11 mouse cellular contexts compared by ENCODE assay signal in the genomic region with DNA sequence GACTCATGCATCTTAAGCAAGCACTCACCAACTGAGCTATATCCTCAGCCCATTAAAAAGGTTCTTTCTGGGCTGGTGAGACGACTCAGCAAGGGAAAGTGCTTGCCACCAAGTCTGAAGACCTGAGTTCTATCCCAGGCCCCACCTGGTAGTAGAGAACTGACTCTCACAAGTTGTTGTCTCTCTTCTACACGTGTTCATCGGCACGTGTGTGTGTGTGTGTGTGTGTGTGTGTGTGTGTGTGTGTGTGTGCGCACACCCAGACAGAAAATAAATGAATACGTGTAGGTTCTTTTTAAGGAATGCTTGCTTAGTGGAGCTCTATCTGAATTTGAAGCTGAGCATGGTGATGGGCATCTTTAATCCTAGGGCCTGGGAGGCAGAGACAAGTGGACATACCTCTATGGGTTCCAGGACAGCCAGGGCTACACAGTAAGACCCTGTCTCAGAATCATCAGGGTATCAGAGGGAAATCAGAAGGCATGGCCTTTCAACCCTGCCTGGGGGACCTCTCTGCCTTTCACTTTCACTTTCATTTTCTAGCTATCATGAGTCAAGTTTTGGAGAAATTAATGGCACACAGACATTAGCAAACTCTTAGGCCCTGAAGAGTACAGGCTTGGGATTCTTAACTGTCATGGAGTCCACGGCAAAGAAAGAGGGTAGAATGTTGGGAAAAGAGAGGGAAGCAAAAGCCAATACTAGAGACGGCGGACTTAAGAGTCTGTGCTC. TPM values are rescaled to one million over a fixed set of nuclear protein-coding genes. Genes with fewer than 3 reads are reported as not detected.
A peak's percentile ranks its signal among the peaks of the same experiment; 100 is the strongest.
DNase-seq lines count a peak whose midpoint lies in the region; ATAC-seq lines count a peak whose summit lies in the region.
"Had no signal": no experiment of that assay in that cellular context is flagged by ENCODE, and none has a peak within 500 bp of the region (broad histone marks: within the 10 kb centered on the region; RNA-seq: fewer than 3 reads in every experiment).

No protein-coding gene starts in this region.

- H3K9me3 ChIP-seq in heart, embryonic 12.5 days (replicated peaks) = no peaks in the 10 kb centered on the region
- H3K9me3 ChIP-seq in neural tube, embryonic 12.5 days = no peaks in the 10 kb centered on the region
- H3K9me3 ChIP-seq in intestine, embryonic 16.5 days (ENCODE audit: control insufficient read depth, low read length) = no peaks in the 10 kb centered on the region
- H3K9me3 ChIP-seq in stomach, embryonic 16.5 days (replicated peaks; ENCODE audit: control insufficient read depth, low read length) = no peaks in the 10 kb centered on the region

- no peak overlapping the region for H3K27ac ChIP-seq in heart, embryonic 12.5 days (ENCODE audit: poor library complexity, severe bottlenecking)
- H3K27ac ChIP-seq in neural tube, embryonic 12.5 days = no peak overlapping the region
- H3K27ac ChIP-seq in intestine, embryonic 16.5 days (ENCODE audit: low read length) = no peak overlapping the region
- H3K27ac ChIP-seq in stomach, embryonic 16.5 days (ENCODE audit: low read length) = no peak overlapping the region

- peak overlapping the region; percentile 57; the same call in 1 of the 2 replicates for H3K9ac ChIP-seq in heart, embryonic 12.5 days
- no peak overlapping the region for H3K9ac ChIP-seq in neural tube, embryonic 12.5 days
- no peak overlapping the region for H3K9ac ChIP-seq in intestine, embryonic 16.5 days (ENCODE audit: low read depth, low read length)
- H3K9ac ChIP-seq in stomach, embryonic 16.5 days (ENCODE audit: low read length) = no peak overlapping the region
- H3K9ac ChIP-seq: forebrain, postnatal 0 days had no signal

- no peak for ATAC-seq in heart, embryonic 12.5 days (ENCODE audit: insufficient number of reproducible peaks, low FRiP score)
- no peak for ATAC-seq in neural tube, embryonic 12.5 days (ENCODE audit: low FRiP score, low read depth)
- ATAC-seq in intestine, embryonic 16.5 days = no peak
- ATAC-seq in stomach, embryonic 16.5 days (ENCODE audit: insufficient read depth, low FRiP score) = no peak
- ATAC-seq: forebrain, postnatal 0 days; Patski had no signal

- H3K4me1 ChIP-seq in heart, embryonic 12.5 days (replicated peaks) = peaks cover 24% of the 10 kb centered on the region
- peaks cover 24% of the 10 kb centered on the region for H3K4me1 ChIP-seq in neural tube, embryonic 12.5 days
- H3K4me1 ChIP-seq in intestine, embryonic 16.5 days (ENCODE audit: control insufficient read depth, insufficient read depth, low read length) = peaks cover 19% of the 10 kb centered on the region
- H3K4me1 ChIP-seq in stomach, embryonic 16.5 days (ENCODE audit: control insufficient read depth, insufficient read depth, low read length) = peaks cover 21% of the 10 kb centered on the region

- H3K4me3 ChIP-seq in heart, embryonic 12.5 days = peak overlapping the region; percentile 28
- H3K4me3 ChIP-seq in neural tube, embryonic 12.5 days = no peak overlapping the region
- peak overlapping the region; percentile 14 for H3K4me3 ChIP-seq in intestine, embryonic 16.5 days (ENCODE audit: low read length)
- H3K4me3 ChIP-seq in stomach, embryonic 16.5 days (replicated peaks; ENCODE audit: low read length) = 0 out of 2 replicates have a peak overlapping the region, but pooled peaks have one; percentile 7

- H3K4me2 ChIP-seq in heart, embryonic 12.5 days = peak overlapping the region; percentile 98
- H3K4me2 ChIP-seq in neural tube, embryonic 12.5 days (replicated peaks) = peak overlapping the region; percentile 18
- peak overlapping the region; percentile 64 for H3K4me2 ChIP-seq in intestine, embryonic 16.5 days (ENCODE audit: low read depth, low read length)
- H3K4me2 ChIP-seq in stomach, embryonic 16.5 days (ENCODE audit: low read depth, low read length) = peak overlapping the region; percentile 66

- H3K36me3 ChIP-seq in heart, embryonic 12.5 days = peaks cover 9% of the 10 kb centered on the region; the same call in 1 of the 2 replicates
- peaks cover 16% of the 10 kb centered on the region; the same call in 1 of the 2 replicates for H3K36me3 ChIP-seq in neural tube, embryonic 12.5 days
- no peaks in the 10 kb centered on the region for H3K36me3 ChIP-seq in intestine, embryonic 16.5 days (ENCODE audit: control insufficient read depth, insufficient read depth, low read length)
- no peaks in the 10 kb centered on the region for H3K36me3 ChIP-seq in stomach, embryonic 16.5 days (ENCODE audit: control insufficient read depth, insufficient read depth, low read length)

- intact Hi-C loops in heart, postnatal 25 days (cut with DNase I) = no loop called here

- peaks cover 4% of the 10 kb centered on the region for H3K27me3 ChIP-seq in heart, embryonic 12.5 days (replicated peaks)
- H3K27me3 ChIP-seq in neural tube, embryonic 12.5 days (replicated peaks) = no peaks in the 10 kb centered on the region
- H3K27me3 ChIP-seq in intestine, embryonic 16.5 days (replicated peaks; ENCODE audit: control insufficient read depth, insufficient read depth, low read length) = no peaks in the 10 kb centered on the region
- H3K27me3 ChIP-seq in stomach, embryonic 16.5 days (ENCODE audit: control insufficient read depth, insufficient read depth, low read length) = no peaks in the 10 kb centered on the region
- H3K27me3 ChIP-seq: Patski had no signal

- WGBS in heart, embryonic 12.5 days = 90% methylated on average over 9 of the region's 9 CpGs
- WGBS in neural tube, embryonic 12.5 days = 90% methylated on average over 9 of the region's 9 CpGs
- 85% methylated on average over 9 of the region's 9 CpGs for WGBS in intestine, embryonic 16.5 days
- WGBS in stomach, embryonic 16.5 days = 78% methylated on average over 9 of the region's 9 CpGs

- DNase-seq in heart, postnatal 25 days (ENCODE audit: low spot score) = no peak
- no peak for DNase-seq in neural tube, embryonic 10.5 days (ENCODE audit: extremely low spot score, low spot score)
- DNase-seq in ovary, postnatal 36 days (ENCODE audit: low spot score) = no peak
- no peak for DNase-seq in adrenal gland, postnatal 25 days
- DNase-seq: forebrain, postnatal 0 days; kidney, postnatal 14 days had no signal

RNA-seq across cellular contexts. Expression of a gene that starts 2.7 kb away (rescaled TPM):
- polyA plus RNA-seq in heart, embryonic 12.5 days (2016; fragmentation: Nextera tagmentation; extraction: Ambion mirVana) = 10.5 and 11.4 TPM in 2 replicates
- total RNA-seq in heart, postnatal 25 days (2021) = 10 to 100 TPM; 62.1 to 66.8 TPM
- 23.7 and 33.1 TPM in 2 replicates for polyA plus RNA-seq in neural tube, embryonic 12.5 days (2016; fragmentation: Nextera tagmentation; extraction: Ambion mirVana)
- 41.1 and 41.6 TPM in 2 replicates for polyA plus RNA-seq in intestine, embryonic 16.5 days (2015; fragmentation: Nextera tagmentation; extraction: Ambion mirVana)
- polyA plus RNA-seq in stomach, embryonic 16.5 days (2015; fragmentation: Nextera tagmentation; extraction: Ambion mirVana) = 33.2 and 33.9 TPM in 2 replicates
- total RNA-seq in adrenal gland, postnatal 25 days (2021) = 160 and 171 TPM in 2 replicates

RNA-seq across cellular contexts. Expression of a gene that starts 21.6 kb away (rescaled TPM):
- polyA plus RNA-seq in heart, embryonic 12.5 days (2016; fragmentation: Nextera tagmentation; extraction: Ambion mirVana) = 0.27 TPM in 1 of 2 replicates, not detected in the other
- not detected for total RNA-seq in heart, postnatal 25 days (2021)
- polyA plus RNA-seq in neural tube, embryonic 12.5 days (2016; fragmentation: Nextera tagmentation; extraction: Ambion mirVana) = 0.59 TPM in 1 of 2 replicates, not detected in the other
- polyA plus RNA-seq in intestine, embryonic 16.5 days (2015; fragmentation: Nextera tagmentation; extraction: Ambion mirVana) = 0.29 TPM in 1 of 2 replicates, not detected in the other
- 0.36 TPM in 1 of 2 replicates, not detected in the other for polyA plus RNA-seq in stomach, embryonic 16.5 days (2015; fragmentation: Nextera tagmentation; extraction: Ambion mirVana)
- total RNA-seq in adrenal gland, postnatal 25 days (2021) = not detected in 2 replicates
- total RNA-seq: forebrain, postnatal 0 days had no signal

RNA-seq across cellular contexts. Expression of a gene that starts 23.0 kb away (rescaled TPM):
- polyA plus RNA-seq in heart, embryonic 12.5 days (2016; fragmentation: Nextera tagmentation; extraction: Ambion mirVana) = 45.4 and 49.0 TPM in 2 replicates
- total RNA-seq in heart, postnatal 25 days (2021) = 10 to 100 TPM; 12.3 to 13.6 TPM
- polyA plus RNA-seq in neural tube, embryonic 12.5 days (2016; fragmentation: Nextera tagmentation; extraction: Ambion mirVana) = 61.3 and 64.7 TPM in 2 replicates
- 38.7 and 40.7 TPM in 2 replicates for polyA plus RNA-seq in intestine, embryonic 16.5 days (2015; fragmentation: Nextera tagmentation; extraction: Ambion mirVana)
- polyA plus RNA-seq in stomach, embryonic 16.5 days (2015; fragmentation: Nextera tagmentation; extraction: Ambion mirVana) = 40.6 and 41.5 TPM in 2 replicates
- total RNA-seq in adrenal gland, postnatal 25 days (2021) = 52.2 and 53.5 TPM in 2 replicates

RNA-seq across cellular contexts. Expression of a gene that starts 24.4 kb away (rescaled TPM):
- not detected in 2 replicates for polyA plus RNA-seq in heart, embryonic 12.5 days (2016; fragmentation: Nextera tagmentation; extraction: Ambion mirVana)
- not detected for total RNA-seq in heart, postnatal 25 days (2021)
- polyA plus RNA-seq in neural tube, embryonic 12.5 days (2016; fragmentation: Nextera tagmentation; extraction: Ambion mirVana) = 4.4 and 4.5 TPM in 2 replicates
- polyA plus RNA-seq in intestine, embryonic 16.5 days (2015; fragmentation: Nextera tagmentation; extraction: Ambion mirVana) = 0.12 and 0.15 TPM in 2 replicates
- polyA plus RNA-seq in stomach, embryonic 16.5 days (2015; fragmentation: Nextera tagmentation; extraction: Ambion mirVana) = 0.14 and 0.22 TPM in 2 replicates
- 0.21 TPM in 1 of 2 replicates, not detected in the other for total RNA-seq in adrenal gland, postnatal 25 days (2021)

RNA-seq across cellular contexts. Expression of a gene that starts 27.4 kb away (rescaled TPM):
- not detected in 2 replicates for polyA plus RNA-seq in heart, embryonic 12.5 days (2016; fragmentation: Nextera tagmentation; extraction: Ambion mirVana)
- total RNA-seq in heart, postnatal 25 days (2021) = not detected
- 0.38 TPM in 1 of 2 replicates, not detected in the other for polyA plus RNA-seq in neural tube, embryonic 12.5 days (2016; fragmentation: Nextera tagmentation; extraction: Ambion mirVana)
- polyA plus RNA-seq in intestine, embryonic 16.5 days (2015; fragmentation: Nextera tagmentation; extraction: Ambion mirVana) = not detected in 2 replicates
- polyA plus RNA-seq in stomach, embryonic 16.5 days (2015; fragmentation: Nextera tagmentation; extraction: Ambion mirVana) = not detected in 2 replicates
- not detected in 2 replicates for total RNA-seq in adrenal gland, postnatal 25 days (2021)
- polyA plus RNA-seq: Patski had no signal

Comparison
In these comparisons a context has a peak if more than half of its experiments do, and no peak if none do; other contexts are left out.
1. H3K4me2 ChIP-seq: peak in every context shown above with its lines; median percentile 98 in heart, embryonic 12.5 days; 66 in stomach, embryonic 16.5 days; 64 in intestine, embryonic 16.5 days; 18 in neural tube, embryonic 12.5 days.